Mouse (Mus musculus) heart, adult 8-10 months (tissue): ENCODE results near the gene Mettl21c. TPM values are rescaled to one million over a fixed set of nuclear protein-coding genes. Genes with fewer than 3 reads are reported as not detected.
"Not testable (repeated sequence)": the region's sequence is repeated elsewhere in the genome, so short reads cannot be mapped to it uniquely, and the experiment has no call there.

Experiments
- DNase-seq: peaks from one replicate; pipeline ENCODE4 v3.0.0; 2022; ENCODE audit warnings: low spot score
- total RNA-seq, 4 experiments: library from RNA; stranded (reverse); gene quantifications; 2 replicates each; pipeline ENCODE4 v1.2.4; 2022

Gene Mettl21c
- total RNA-seq, result not detected

- no peak for DNase-seq
Observed at GRCm38 (mm10) chr1:44019934-44020333, at the start of gene Mettl21c. TSS of gene Mettl21c (minus strand) at chr1:44020034.

DNA sequence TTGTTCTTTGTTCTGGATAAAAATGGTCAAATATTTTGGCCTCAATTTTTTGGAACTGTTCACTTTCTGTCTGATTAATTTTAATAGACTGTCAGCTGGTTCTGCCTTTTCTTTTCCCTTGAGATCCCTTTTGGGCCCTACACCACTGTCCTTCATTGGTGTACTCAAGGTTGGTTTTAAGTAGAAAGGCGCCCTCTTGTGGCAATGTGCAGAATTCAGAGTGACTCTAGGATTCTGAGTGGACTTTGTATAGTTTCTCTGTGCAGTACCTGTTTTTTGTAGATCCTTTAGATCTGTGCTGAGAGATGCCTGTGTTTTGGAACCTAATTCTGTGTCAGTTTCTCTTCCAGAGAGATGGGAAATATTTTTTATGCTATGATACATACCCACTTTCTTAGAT is 44.8 kb upstream of the Mettl21c start:
- DNase-seq, result peak; percentile 22

DNA sequence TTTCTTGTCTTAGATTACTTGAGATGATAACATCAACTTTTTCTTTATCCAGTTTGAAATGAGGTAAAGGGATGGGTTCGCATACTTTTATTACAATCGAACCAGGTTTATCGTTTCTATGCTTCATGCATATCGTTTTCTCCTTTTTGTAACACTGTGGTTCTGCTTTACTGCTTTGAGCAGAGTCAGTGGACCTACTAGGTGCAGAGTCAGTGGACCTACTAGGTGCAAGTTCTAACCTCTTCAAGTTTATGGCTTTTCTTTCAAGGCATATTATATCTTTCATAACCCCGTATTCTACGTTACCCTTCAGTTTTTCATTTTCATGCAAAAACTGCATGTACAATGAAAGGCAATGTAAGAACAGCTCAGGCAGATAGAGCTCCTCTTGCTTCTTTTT is 43.6 kb upstream of the Mettl21c start:
- DNase-seq, result no peak

DNA sequence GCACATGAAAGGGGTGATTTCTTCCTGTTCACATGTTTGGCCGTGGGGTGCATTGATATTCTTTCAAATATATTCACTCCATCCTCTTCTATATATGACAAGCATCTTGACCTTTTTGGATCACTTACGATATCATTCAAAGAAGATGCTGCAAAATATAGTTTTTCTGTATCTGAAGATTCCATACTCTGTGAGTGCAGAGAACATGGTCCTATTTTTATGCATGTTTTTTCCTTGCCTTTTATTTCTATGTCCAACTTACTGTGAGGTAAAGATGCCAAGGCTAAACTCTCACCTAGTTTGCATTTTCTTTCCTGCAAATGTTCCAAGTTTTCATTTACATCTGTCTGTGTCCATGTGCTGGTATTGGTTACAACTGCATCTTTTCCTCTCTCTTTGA is 42.0 kb upstream of the Mettl21c start, which contains the start of gene Gm8251:
Gene Gm8251, minus strand, starts transcription at position 101 of the 400 bp plus-strand sequence.
- no peak for DNase-seq

GRCm38 (mm10) chr1:44057805-44058204 is 38.0 kb upstream of the Mettl21c start:
- DNase-seq, result no peak

- DNase-seq, result no peak
Observed at GRCm38 (mm10) chr1:44046556-44046955, 26.7 kb upstream of the Mettl21c start.

DNA sequence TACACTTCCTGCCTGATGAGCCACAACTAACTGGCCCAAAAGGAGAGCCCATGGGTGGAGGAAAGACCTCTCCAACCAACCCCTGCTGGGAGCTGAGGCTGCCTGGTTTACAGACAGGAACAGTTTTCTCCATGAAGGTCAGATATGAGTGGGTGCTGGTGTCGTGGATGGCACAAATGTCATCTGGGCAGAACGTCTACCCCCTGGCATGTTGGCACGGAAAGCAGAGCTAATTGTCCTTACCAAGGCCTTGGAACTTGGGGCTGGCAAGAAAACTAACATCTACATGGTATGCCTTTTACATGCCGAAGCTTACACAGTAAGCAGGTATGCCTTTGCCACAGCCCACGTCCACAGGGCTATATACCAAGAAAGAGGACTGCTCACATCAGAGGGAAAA is 25.9 kb upstream of the Mettl21c start:
- not testable (repeated sequence) for DNase-seq

DNA sequence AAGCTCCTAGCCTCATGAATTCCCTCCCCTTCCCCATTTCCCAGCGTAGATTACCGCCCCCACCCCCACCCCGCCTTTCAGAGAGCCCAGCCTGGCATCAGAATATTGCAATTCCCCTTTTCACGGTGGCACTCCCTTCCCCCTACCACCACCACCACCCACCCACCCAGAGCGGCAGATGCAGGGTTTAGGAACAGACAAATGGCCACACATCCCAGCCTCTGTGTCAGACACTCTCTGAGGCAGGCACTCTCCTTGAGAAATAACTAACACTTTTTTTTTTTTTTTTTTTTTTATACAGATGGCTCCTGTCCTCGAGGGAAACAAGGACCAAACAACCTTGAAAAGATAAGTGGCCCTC is 22.7 kb upstream of the Mettl21c start:
- no peak for DNase-seq

GRCm38 (mm10) chr1:44041797-44042554 is 22.1 kb upstream of the Mettl21c start:
- peak; percentile 38 for DNase-seq

DNA sequence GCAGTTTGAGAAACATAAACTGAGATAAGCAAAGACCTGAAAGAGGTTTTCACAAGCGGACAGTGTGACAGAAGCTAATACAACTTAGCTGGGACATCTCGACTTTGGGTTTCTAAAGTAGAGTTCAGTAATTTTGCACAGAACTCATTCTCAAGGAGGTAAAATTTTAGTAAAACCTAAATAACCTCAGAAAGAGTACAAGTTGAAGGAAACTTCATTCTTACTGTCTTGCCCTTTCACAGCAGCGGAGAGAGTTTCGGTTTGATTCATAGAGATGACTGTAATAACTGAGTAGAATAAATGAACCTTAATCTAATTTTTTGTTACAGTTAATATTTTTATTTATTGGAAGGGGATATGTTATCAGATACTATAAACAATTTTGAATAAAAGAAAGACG is 13.1 kb upstream of the Mettl21c start:
- no peak for DNase-seq

GRCm38 (mm10) chr1:44032213-44032612 is 12.4 kb upstream of the Mettl21c start:
- no peak for DNase-seq

- DNase-seq, result no peak
Observed at GRCm38 (mm10) chr1:44027651-44028050, 7.8 kb upstream of the Mettl21c start.

DNA sequence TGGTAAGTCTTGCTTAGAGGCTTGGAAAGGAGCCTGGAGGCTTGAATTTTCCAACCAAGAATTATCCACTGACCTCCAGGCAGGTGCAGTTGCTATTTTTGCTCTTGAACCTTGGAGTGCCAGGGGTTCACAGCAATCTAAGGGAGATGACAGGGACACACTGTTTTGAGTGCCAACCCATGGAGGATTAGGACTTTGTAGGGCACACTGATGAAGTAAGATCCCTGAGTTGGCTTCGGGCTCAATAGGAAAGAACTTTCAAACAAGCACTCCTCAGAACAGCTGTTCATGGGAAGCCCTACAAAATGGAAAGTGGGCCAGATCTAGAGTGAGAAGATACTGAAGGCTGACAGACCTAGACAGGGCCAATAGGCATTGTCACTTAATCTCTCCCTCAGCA is 2.8 kb upstream of the Mettl21c start:
- DNase-seq, result no peak

DNA sequence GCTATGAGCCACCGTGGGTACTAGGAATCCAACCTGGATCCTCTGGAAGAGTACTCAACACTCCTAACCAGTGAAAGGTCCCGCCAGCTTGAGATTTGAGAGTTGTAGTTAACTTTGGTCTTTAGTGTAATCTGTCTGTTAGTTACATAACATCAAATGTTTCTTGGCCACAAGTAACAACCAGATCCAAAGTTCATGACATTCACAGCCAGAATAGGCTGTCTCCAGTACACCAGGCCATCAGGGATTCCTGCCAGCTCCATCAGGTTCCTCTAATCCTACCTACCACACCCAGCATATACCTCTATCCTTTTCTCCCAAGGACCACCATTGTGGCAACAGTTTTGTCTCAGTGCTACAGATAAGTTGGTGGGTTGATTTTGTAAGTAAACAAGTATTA is 4.3 kb downstream of the Mettl21c start:
- DNase-seq, result no peak

GRCm38 (mm10) chr1:44004513-44004912 is 15.3 kb downstream of the Mettl21c start:
- DNase-seq, result no peak

GRCm38 (mm10) chr1:43996914-43997589 is 22.8 kb downstream of the Mettl21c start:
- DNase-seq, result no peak

GRCm38 (mm10) chr1:43971089-43971488 is 48.7 kb downstream of the Mettl21c start:
- DNase-seq, result no peak

GRCm38 (mm10) chr1:43969361-43969760 is 50.5 kb downstream of the Mettl21c start:
- no peak for DNase-seq

DNA sequence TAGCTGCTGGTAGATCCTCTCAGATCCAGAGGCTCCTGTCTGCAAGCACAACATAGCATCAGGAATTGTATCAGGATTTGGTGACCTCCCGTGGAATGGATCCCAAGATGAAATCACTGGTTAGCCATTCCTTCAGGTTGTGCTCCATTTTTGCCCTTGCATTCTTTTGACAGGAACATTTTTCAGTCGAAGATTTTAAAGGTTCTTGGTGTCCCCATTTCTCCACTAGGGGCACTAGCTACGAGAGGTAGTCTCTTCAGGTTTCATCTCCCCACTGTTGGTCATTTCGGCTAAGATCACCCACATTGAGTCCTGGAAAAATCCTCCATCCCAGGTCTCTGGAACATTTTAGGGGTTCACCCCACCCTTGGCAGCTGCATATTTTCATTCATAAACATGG is 53.1 kb downstream of the Mettl21c start:
- DNase-seq, result no peak

- no peak for DNase-seq
Observed at GRCm38 (mm10) chr1:43964381-43964780, 55.5 kb downstream of the Mettl21c start.
